Mouse (Mus musculus) limb, embryonic 12.5 days (tissue): Measurements from ENCODE around the gene Pdlim5. TPM values are rescaled to one million over a fixed set of nuclear protein-coding genes. Genes with fewer than 3 reads are reported as not detected.

Experiments used
- ATAC-seq: fragments of 200-750 bp; cut with Nextera tagmentation; 2 replicates; pipeline ENCODE4 v1.8.0; 2017; ENCODE audit warnings: low read depth, moderate TSS enrichment; ENCODE audit not compliant: insufficient number of reproducible peaks, insufficient read depth, low FRiP score, low TSS enrichment
- H3K27ac ChIP-seq: fragments of 300-500 bp; sonication (generic); 2 replicates; pipeline ENCODE4 v1.5.1; 2016; ENCODE audit warnings: mild to moderate bottlenecking, moderate library complexity
- H3K27me3 ChIP-seq: fragments of 300-500 bp; sonication (generic); 2 replicates; pipeline ENCODE4 v1.6.1; 2016; ENCODE audit warnings: mild to moderate bottlenecking, moderate library complexity
- H3K36me3 ChIP-seq: fragments of 300-500 bp; sonication (generic); 2 replicates; pipeline ENCODE4 v1.6.1; 2016; ENCODE audit warnings: mild to moderate bottlenecking, moderate library complexity
- H3K4me1 ChIP-seq: fragments of 300-500 bp; sonication (generic); replicated peaks from 2 replicates; pipeline ENCODE4 v1.6.1; 2016
- H3K4me2 ChIP-seq: fragments of 300-500 bp; sonication (generic); 2 replicates; pipeline ENCODE4 v1.6.1; 2016; ENCODE audit warnings: mild to moderate bottlenecking, moderate library complexity
- H3K4me3 ChIP-seq: fragments of 300-500 bp; sonication (generic); replicated peaks from 2 replicates; pipeline ENCODE4 v1.5.1; 2016; ENCODE audit warnings: mild to moderate bottlenecking
- H3K9ac ChIP-seq: fragments of 300-500 bp; sonication (generic); replicated peaks from 2 replicates; pipeline ENCODE4 v1.6.1; 2016; ENCODE audit warnings: mild to moderate bottlenecking, moderate library complexity
- H3K9me3 ChIP-seq: fragments of 300-500 bp; sonication (generic); 2 replicates; pipeline ENCODE4 v1.6.1; 2016; ENCODE audit warnings: mild to moderate bottlenecking, moderate library complexity
- WGBS: fragments of 180-500 bp; shearing (Covaris S2); methylation state at CpG from one replicate; pipeline ENCODE4 v1.1.7; 2016; 5-methylcytosine and 5-hydroxymethylcytosine counted together
- polyA plus RNA-seq: library from polyadenylated mRNA; unstranded; fragments of >200 nt; fragmentation: Nextera tagmentation; extraction: Ambion mirVana; gene quantifications from 2 replicates; pipeline ENCODE4 v1.2.1, GENCODE M21; 2016

Gene Pdlim5
- polyA plus RNA-seq, 1 experiment from 2014 or later: 12.1 TPM

GRCm38 (mm10) chr3:142338058-142338457 is 57.4 kb downstream of the Pdlim5 start:
- WGBS: 87% methylated on average over 4 of the region's 4 CpGs

DNA sequence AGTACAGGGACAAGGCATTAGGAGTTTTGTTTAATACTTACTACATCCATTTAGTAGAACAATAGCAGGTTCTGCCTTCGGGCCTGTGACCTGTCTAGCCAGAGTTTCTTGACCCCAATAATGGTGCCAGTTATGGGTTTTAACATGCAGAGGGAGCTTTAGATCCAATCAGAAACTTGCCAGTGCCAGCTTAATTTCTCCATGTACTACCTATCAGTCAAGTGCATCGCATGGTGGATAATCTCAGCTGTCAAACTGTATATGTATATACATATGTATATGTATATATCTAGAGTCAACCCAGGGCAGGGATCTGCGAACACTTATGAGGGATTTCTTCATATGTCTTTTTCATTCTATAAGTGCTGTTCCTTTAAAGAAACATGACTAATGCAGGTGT is 61.0 kb downstream of the Pdlim5 start:
- Histone ChIP-seq H3K4me1 (no peaks in the 10 kb centered on the region), H3K4me2 (no peak overlapping the region), H3K9me3 (no peaks in the 10 kb centered on the region), H3K4me3 (no peak overlapping the region), H3K36me3 (no peaks in the 10 kb centered on the region), H3K27me3 (peaks cover 6% of the 10 kb centered on the region; the same call in 1 of the 2 replicates), H3K9ac (no peak overlapping the region), H3K27ac (no peak overlapping the region)
- 87% methylated on average over 3 of the region's 3 CpGs for WGBS
- no peak for ATAC-seq

More at GRCm38 (mm10) chr3:142338058-142338457, 57.4 kb downstream of the Pdlim5 start:
- Histone ChIP-seq H3K9me3 (no peaks in the 10 kb centered on the region), H3K4me3 (no peak overlapping the region), H3K27me3 (peaks cover 6% of the 10 kb centered on the region; the same call in 1 of the 2 replicates), H3K4me2 (no peak overlapping the region), H3K9ac (no peak overlapping the region), H3K4me1 (no peaks in the 10 kb centered on the region), H3K36me3 (no peaks in the 10 kb centered on the region), H3K27ac (no peak overlapping the region)
- no peak for ATAC-seq

- no peak for ATAC-seq
- H3K27ac ChIP-seq: no peak overlapping the region
- no peaks in the 10 kb centered on the region for H3K4me1 ChIP-seq
- H3K27me3 ChIP-seq: no peaks in the 10 kb centered on the region; the same call in 1 of the 2 replicates
- 91% methylated on average over 1 of the region's 1 CpGs for WGBS
- no peak overlapping the region for H3K4me2 ChIP-seq
- no peak overlapping the region for H3K4me3 ChIP-seq
- no peaks in the 10 kb centered on the region for H3K36me3 ChIP-seq
- H3K9me3 ChIP-seq: no peaks in the 10 kb centered on the region
- H3K9ac ChIP-seq: no peak overlapping the region
Measured at GRCm38 (mm10) chr3:142333458-142333857, 62.0 kb downstream of the Pdlim5 start.

DNA sequence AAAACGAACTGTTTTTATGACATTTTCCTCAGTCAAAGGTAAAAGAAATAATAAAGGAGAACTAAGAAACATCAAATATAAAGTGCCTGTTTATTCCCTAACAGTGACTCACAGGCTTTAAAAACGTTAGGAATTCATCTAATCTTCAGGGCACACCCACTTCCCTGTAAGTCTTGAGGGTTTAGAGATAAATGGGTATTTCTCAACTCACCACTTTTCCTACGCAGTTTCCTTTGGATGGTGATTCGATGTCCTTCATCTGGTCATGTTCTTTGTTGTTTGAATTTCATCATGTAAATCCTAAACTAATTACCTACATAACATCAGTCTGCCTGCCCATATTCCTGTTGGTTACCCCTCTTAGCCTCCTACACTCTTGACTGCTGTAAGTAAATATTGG is 62.8 kb downstream of the Pdlim5 start:
- Histone ChIP-seq H3K36me3 (no peaks in the 10 kb centered on the region), H3K27ac (no peak overlapping the region), H3K4me2 (no peak overlapping the region), H3K9ac (no peak overlapping the region), H3K27me3 (no peaks in the 10 kb centered on the region; the same call in 1 of the 2 replicates), H3K4me1 (no peaks in the 10 kb centered on the region), H3K4me3 (no peak overlapping the region), H3K9me3 (no peaks in the 10 kb centered on the region)
- 72% methylated on average over 4 of the region's 4 CpGs for WGBS
- no peak for ATAC-seq

- H3K4me3 ChIP-seq: no peak overlapping the region
- H3K27me3 ChIP-seq: no peaks in the 10 kb centered on the region
- no peak for ATAC-seq
- no peaks in the 10 kb centered on the region for H3K4me1 ChIP-seq
- no peak overlapping the region for H3K27ac ChIP-seq
- no peak overlapping the region for H3K4me2 ChIP-seq
- H3K36me3 ChIP-seq: no peaks in the 10 kb centered on the region
- H3K9me3 ChIP-seq: no peaks in the 10 kb centered on the region
- WGBS: 81% methylated on average over 4 of the region's 4 CpGs
- H3K9ac ChIP-seq: no peak overlapping the region
Measured at GRCm38 (mm10) chr3:142331872-142332554, 63.5 kb downstream of the Pdlim5 start.

DNA sequence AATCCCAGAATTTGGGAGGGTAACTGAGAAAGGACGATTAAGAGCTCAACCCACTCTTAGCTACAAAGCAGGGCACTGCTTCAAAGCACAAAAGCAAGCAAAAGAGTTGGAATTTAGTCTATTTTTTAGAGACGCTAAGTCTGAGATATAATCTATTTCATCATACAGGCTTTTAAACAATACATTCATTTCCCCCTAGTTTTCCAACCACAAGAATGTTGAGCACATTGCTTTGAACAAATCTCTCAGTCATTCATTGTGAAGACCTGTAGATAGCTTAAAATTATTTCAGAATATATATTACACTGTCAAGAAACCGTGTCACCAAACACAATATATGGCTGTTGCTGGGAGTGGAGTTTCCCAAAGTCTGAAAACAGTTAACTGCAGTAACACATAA is 65.1 kb downstream of the Pdlim5 start:
- H3K4me3 ChIP-seq: no peak overlapping the region
- no peak overlapping the region for H3K4me2 ChIP-seq
- no peaks in the 10 kb centered on the region for H3K9me3 ChIP-seq
- ATAC-seq: no peak
- H3K9ac ChIP-seq: no peak overlapping the region
- H3K27me3 ChIP-seq: no peaks in the 10 kb centered on the region
- WGBS: 57% methylated on average over 3 of the region's 3 CpGs
- no peaks in the 10 kb centered on the region for H3K36me3 ChIP-seq
- no peaks in the 10 kb centered on the region for H3K4me1 ChIP-seq
- no peak overlapping the region for H3K27ac ChIP-seq

- Histone ChIP-seq H3K27ac (no peak overlapping the region), H3K9ac (no peak overlapping the region), H3K27me3 (no peaks in the 10 kb centered on the region), H3K9me3 (no peaks in the 10 kb centered on the region), H3K4me1 (no peaks in the 10 kb centered on the region), H3K4me2 (no peak overlapping the region), H3K36me3 (no peaks in the 10 kb centered on the region), H3K4me3 (no peak overlapping the region)
- no peak for ATAC-seq
- WGBS: 80% methylated on average over 6 of the region's 6 CpGs
Measured at GRCm38 (mm10) chr3:142323592-142323991, 71.9 kb downstream of the Pdlim5 start.

DNA sequence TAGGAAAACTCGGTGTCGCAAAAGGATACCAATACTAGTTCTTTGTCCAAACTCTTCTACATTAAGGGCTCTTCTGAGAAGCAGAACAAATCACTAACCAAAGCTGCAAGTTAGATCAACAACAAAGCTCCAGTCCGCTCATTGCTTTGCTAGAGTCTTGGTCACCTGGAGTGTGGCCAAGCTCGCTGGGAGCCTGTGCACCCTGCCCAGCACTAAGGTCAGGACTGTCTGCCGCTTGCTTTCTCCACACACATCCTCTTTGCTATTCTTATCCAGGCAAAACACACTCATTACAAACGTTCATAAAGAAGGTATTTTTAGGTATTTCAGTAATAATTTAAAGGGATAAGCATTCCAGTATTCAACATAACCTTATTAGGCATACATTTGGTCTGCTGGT is 73.6 kb downstream of the Pdlim5 start:
- no peak overlapping the region for H3K27ac ChIP-seq
- 78% methylated on average over 6 of the region's 6 CpGs for WGBS
- H3K36me3 ChIP-seq: no peaks in the 10 kb centered on the region
- ATAC-seq: no peak
- no peaks in the 10 kb centered on the region for H3K27me3 ChIP-seq
- no peak overlapping the region for H3K9ac ChIP-seq
- no peak overlapping the region for H3K4me3 ChIP-seq
- H3K4me2 ChIP-seq: no peak overlapping the region
- no peaks in the 10 kb centered on the region for H3K4me1 ChIP-seq
- H3K9me3 ChIP-seq: no peaks in the 10 kb centered on the region

DNA sequence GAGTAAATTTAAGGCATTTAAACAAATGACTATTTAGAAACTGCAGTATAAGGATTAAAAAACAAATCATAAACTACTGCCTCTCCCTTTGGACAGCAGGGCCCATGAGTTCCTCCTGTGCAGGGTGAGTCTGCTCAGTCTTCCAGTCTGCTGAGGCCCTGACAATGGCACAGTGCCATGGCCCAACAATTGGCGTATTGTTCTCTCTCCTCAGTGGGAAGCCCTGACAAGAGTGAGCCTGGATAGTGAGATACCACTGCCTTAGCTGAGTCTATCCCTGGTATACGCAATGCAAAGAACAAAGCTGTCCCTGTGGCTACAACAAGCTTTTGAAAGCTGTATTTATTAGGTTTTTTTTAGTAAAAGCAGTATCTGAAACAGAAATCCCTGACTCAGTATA is 77.3 kb downstream of the Pdlim5 start:
- Histone ChIP-seq H3K4me3 (no peak overlapping the region), H3K27ac (peak overlapping the region; percentile 53; the same call in 1 of the 2 replicates)
- 59% methylated on average over 2 of the region's 2 CpGs for WGBS

DNA sequence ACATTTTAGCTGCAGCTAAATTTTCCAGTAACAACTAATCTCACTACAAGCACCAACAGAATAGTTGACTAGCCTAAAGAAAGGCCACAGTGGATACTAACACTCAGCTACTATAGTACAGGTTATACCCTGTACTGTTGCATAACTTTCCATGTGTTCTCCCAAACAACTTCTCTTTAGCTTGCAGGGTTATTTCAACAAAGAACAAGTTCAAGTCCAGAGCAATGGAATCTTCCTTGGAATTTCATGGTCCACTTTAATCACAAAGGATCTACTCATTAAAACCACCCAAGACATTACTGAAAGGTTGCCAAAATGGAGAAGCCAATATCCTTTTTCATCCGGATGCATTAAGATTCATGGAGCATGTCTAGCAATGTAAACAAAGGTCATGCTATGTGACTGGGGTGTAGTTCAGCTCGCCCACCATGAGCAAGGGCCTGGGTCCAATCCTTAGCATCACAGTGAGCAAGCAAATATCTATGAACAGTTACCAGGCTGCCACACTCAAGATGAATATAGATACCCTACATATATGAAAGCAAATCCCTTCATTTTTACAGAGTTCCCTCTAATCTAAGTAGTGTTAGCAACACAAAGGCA is 79.3 kb downstream of the Pdlim5 start:
- H3K9ac ChIP-seq: no peak overlapping the region
- 83% methylated on average over 2 of the region's 2 CpGs for WGBS
- H3K4me2 ChIP-seq: no peak overlapping the region

More for the DNA sequence above, 77.3 kb downstream of the Pdlim5 start:
- Histone ChIP-seq H3K9me3 (no peaks in the 10 kb centered on the region), H3K27me3 (no peaks in the 10 kb centered on the region), H3K4me1 (no peaks in the 10 kb centered on the region), H3K4me2 (no peak overlapping the region), H3K36me3 (no peaks in the 10 kb centered on the region), H3K9ac (no peak overlapping the region)
- ATAC-seq: no peak

DNA sequence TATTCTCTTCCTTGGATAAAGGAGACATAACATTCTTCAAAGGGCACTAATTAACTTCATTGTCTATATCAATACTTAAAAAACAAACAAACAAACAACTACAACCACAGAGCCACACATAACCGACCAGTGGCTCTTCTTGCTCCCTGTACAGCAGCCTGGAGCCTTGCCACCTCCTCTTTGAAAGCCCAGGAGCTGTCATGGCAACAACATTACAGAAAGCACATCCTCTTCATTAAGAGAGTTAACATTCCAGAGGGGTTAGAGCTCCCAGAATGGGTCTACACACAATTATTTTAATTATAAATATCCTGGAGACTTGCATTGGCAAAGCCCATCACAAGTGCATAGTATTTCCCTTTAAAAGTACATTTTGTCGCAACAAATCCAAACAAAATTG is 84.4 kb downstream of the Pdlim5 start:
- no peaks in the 10 kb centered on the region for H3K9me3 ChIP-seq
- 62% methylated on average over 2 of the region's 2 CpGs for WGBS
- no peaks in the 10 kb centered on the region for H3K27me3 ChIP-seq
- no peak for ATAC-seq
- no peak overlapping the region for H3K4me3 ChIP-seq
- no peak overlapping the region for H3K27ac ChIP-seq
- no peak overlapping the region for H3K4me2 ChIP-seq
- no peak overlapping the region for H3K9ac ChIP-seq
- H3K4me1 ChIP-seq: peaks cover 6% of the 10 kb centered on the region; the same call in 1 of the 2 replicates
- H3K36me3 ChIP-seq: no peaks in the 10 kb centered on the region

More for the DNA sequence above, 79.3 kb downstream of the Pdlim5 start:
- Histone ChIP-seq H3K4me3 (no peak overlapping the region), H3K4me1 (no peaks in the 10 kb centered on the region), H3K36me3 (no peaks in the 10 kb centered on the region), H3K27ac (no peak overlapping the region), H3K9me3 (no peaks in the 10 kb centered on the region), H3K27me3 (no peaks in the 10 kb centered on the region)
- no peak for ATAC-seq
